Mouse (Mus musculus) c-Kit-positive CD71-positive TER-119-negative erythroid progenitor cells, embryonic 14.5 days (primary cell): ENCODE measurements around the gene Prss41.

Experiments used
- DNase-seq: peaks from one replicate; pipeline ENCODE4 v3.0.0-alpha.2; 2013; ENCODE audit warnings: low read depth

The Prss41 gene

GRCm38 (mm10) chr17:23825591-23825990 lies 18.4 kb downstream of the Prss41 start:
- DNase-seq, result no peak

- no peak for DNase-seq
These were observed 20.4 kb downstream of the Prss41 start for GRCm38 (mm10) chr17:23823614-23824013.

- DNase-seq, result no peak
These were observed 21.0 kb downstream of the Prss41 start for GRCm38 (mm10) chr17:23823018-23823417.

- DNase-seq, result no peak
These were observed 21.9 kb downstream of the Prss41 start for GRCm38 (mm10) chr17:23822094-23822493.

GRCm38 (mm10) chr17:23820731-23821130 lies 23.2 kb downstream of the Prss41 start:
- no peak for DNase-seq

- DNase-seq, result no peak
These were observed 24.7 kb downstream of the Prss41 start for GRCm38 (mm10) chr17:23819235-23819634.

- no peak for DNase-seq
These were observed 25.4 kb downstream of the Prss41 start for GRCm38 (mm10) chr17:23818579-23818978.

- DNase-seq, result no peak
These were observed 28.3 kb downstream of the Prss41 start for GRCm38 (mm10) chr17:23815641-23816040.

- DNase-seq, result no peak
These were observed 36.1 kb downstream of the Prss41 start for GRCm38 (mm10) chr17:23807918-23808317.

GRCm38 (mm10) chr17:23806867-23807266 lies 37.1 kb downstream of the Prss41 start:
- no peak for DNase-seq

GRCm38 (mm10) chr17:23804426-23805085 lies 39.4 kb downstream of the Prss41 start:
- DNase-seq, result no peak

GRCm38 (mm10) chr17:23803366-23804041 lies 40.5 kb downstream of the Prss41 start:
- peak; percentile 73 for DNase-seq

GRCm38 (mm10) chr17:23802746-23803365 lies 41.1 kb downstream of the Prss41 start:
- DNase-seq, result peak; percentile 97

- no peak for DNase-seq
These were observed 42.3 kb downstream of the Prss41 start for GRCm38 (mm10) chr17:23801627-23802026.

GRCm38 (mm10) chr17:23797316-23797715 lies 46.7 kb downstream of the Prss41 start:
- no peak for DNase-seq

- DNase-seq, result no peak
These were observed 48.6 kb downstream of the Prss41 start for GRCm38 (mm10) chr17:23795323-23795722.

GRCm38 (mm10) chr17:23791079-23791357 lies 53.0 kb downstream of the Prss41 start:
- no peak for DNase-seq

GRCm38 (mm10) chr17:23790269-23791078 lies 53.5 kb downstream of the Prss41 start, which contains the start of gene Srrm2:
Gene Srrm2 (plus strand): TSS chr17:23790532.
- DNase-seq, result no peak

GRCm38 (mm10) chr17:23789749-23790268 lies 54.2 kb downstream of the Prss41 start:
- DNase-seq, result no peak

- no peak for DNase-seq
These were observed 55.0 kb downstream of the Prss41 start for GRCm38 (mm10) chr17:23788973-23789372.
